Mouse (Mus musculus) ZHBTc4 (cell line): ENCODE measurements around the gene Dcaf7.
A peak's percentile ranks its signal among the peaks of the same experiment; 100 is the strongest.
"Not testable (repeated sequence)": the region's sequence is repeated elsewhere in the genome, so short reads cannot be mapped to it uniquely, and the experiment has no call there.

Experiments
- DNase-seq: peaks from one replicate; pipeline ENCODE4 v3.0.0-alpha.2; 2011; ENCODE audit warnings: low read depth, low spot score

Gene Dcaf7

DNA sequence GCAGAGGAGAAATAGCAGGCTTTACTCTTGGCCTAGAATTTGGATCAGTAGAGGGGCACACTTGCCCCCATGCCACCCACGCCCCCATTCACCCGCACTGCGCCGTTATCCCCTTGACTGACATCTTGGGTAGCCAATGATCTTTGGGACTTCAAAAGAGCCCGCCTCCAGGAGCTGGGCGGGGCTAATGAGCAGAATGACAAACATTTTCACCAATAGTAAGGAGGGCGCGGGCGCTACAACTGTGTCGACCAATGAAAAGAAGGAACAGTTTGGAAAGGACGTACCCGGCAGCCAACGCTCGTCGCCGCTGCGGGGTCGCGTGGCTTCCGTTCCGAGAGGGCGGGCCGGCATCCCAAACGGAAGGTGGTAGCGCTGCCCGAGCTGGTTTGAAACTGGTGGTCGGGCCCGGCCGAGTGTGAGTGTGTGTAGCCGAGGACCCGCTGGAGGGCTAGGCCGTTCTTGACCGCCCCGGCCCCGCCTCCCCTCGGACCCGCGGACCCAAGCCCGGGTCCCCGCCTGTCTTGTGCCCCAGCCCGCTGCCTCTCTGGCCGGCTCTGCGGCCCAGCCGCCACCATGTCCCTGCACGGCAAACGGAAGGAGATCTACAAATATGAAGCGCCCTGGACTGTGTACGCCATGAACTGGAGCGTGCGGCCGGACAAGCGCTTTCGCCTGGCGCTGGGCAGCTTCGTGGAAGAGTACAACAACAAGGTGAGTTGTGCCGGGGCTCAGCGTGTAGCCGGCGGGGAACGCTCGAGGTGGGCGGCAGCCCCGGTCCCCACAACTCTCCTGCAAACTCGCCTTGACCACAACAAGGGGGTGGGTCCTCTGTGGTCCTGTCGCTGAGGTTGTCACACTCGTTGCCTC, at the start of gene Dcaf7:
Gene Dcaf7 (plus strand): TSS at position 325 of the 870 bp plus-strand sequence.
- DNase-seq: peak; percentile 99

DNA sequence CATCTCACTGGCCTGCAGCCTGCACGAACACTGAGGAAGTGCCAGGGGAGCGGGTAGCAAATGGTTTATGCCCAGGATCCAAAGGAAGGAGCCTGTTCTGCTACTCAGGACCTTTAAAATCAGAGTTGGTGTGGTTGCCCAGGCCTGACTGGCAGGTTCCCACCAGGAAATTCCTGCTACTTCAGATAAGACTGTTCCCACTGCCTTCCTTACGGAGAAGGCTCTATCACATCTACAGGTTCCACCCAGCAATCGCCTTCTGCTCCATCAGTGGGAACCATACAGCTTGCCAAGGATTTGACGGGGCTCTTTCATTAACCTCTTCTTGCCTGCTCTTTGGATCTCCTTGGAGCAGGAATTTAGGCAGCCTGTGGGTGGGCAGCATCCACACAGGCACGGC, 49.2 kb upstream of the Dcaf7 start:
- DNase-seq: no peak

GRCm38 (mm10) chr11:105989446-105989845, 47.2 kb upstream of the Dcaf7 start:
- no peak for DNase-seq

GRCm38 (mm10) chr11:105990231-105990630, 46.4 kb upstream of the Dcaf7 start:
- no peak for DNase-seq

DNA sequence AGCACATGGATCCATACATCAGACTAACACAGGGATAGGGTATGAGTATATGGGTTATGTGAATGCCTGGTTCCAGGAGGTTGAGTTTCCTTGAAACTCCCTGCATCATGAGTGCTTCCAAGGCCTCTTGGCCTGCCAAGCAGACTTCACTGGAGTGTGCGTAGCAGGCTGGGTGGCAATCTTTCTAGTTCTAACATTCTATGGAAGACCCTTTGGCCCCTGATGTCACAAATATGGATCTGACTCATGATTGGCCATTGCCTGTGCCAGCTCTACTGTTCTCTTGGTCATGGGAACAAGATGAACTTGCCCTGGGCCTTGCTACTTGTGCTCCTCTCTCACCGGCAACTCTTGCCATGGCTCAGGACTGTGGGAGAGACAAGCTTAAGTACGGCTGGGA, 42.3 kb upstream of the Dcaf7 start, which contains the start of gene Ace3:
Gene Ace3 (plus strand): TSS at position 301 of the 400 bp plus-strand sequence.
- no peak for DNase-seq

- no peak for DNase-seq
Observed at GRCm38 (mm10) chr11:106000062-106000461, 36.6 kb upstream of the Dcaf7 start.

GRCm38 (mm10) chr11:106001718-106002117, 35.0 kb upstream of the Dcaf7 start:
- peak; percentile 55 for DNase-seq

- DNase-seq: no peak
Observed at GRCm38 (mm10) chr11:106004576-106004975, 32.1 kb upstream of the Dcaf7 start.

DNA sequence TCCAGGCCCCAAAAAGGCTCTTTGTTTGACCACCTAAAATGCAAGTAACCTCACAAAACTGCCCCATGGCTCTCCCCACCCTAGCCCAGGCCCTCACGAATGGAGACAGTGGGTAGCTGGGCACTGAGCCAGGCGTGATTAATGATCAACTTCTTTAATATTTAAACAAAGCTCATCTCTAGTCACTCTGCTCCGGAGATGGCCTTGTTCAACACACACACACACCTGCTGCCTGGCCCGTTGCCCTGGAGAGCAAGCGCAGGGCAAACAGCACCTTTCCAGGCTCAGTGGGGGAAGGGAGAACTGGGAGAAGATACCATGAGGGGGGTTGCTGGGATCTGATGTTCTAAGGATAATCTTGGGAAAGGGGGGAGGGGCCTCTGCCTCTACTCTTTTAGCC, 30.7 kb upstream of the Dcaf7 start:
- DNase-seq: no peak

- DNase-seq: peak; percentile 86
Observed at GRCm38 (mm10) chr11:106007821-106008220, 28.9 kb upstream of the Dcaf7 start, which contains the start of gene Kcnh6. Kcnh6 (plus strand) TSS chr11:106008124.

DNA sequence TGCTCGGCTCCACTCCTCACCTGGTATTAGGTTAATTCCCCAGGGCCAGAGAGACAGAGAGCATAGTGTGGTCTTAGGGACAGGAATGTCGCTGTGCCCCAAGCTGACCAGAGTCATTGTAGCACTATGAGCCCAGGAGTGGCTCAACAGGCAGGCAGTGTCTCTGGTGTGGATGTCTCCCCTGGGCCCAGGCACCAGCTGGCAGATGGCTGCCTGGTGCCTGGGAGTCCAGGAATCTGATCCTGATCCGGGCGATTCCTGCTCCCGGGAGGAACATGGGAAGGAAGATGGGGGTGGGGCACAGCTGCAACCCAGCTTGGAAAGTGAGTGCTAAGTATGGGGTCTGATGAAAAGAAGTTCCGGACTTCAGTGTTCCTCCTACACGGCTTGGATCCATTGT, 24.0 kb upstream of the Dcaf7 start:
- DNase-seq: no peak

GRCm38 (mm10) chr11:106013556-106014225, 23.0 kb upstream of the Dcaf7 start:
- DNase-seq: no peak

DNA sequence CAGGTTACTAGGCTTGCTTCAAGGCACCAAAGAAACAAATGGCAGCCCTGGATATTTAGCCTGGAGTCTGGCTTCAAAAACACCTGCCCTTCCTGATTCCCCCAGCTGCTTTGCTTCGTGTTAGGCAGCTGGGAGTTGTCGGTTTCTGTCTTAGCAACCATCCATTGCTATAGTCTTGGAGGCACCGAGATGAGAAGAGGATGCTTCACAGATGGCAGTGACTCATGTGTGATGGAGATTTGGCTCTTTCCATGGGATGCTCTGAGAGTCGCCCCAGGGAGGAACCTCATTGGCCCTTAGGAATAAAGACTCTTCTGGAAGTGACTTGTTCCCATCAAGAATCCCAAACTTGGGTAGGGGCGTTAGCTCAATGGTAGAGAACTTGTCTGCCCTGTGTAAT, 20.2 kb upstream of the Dcaf7 start:
- no peak for DNase-seq

DNA sequence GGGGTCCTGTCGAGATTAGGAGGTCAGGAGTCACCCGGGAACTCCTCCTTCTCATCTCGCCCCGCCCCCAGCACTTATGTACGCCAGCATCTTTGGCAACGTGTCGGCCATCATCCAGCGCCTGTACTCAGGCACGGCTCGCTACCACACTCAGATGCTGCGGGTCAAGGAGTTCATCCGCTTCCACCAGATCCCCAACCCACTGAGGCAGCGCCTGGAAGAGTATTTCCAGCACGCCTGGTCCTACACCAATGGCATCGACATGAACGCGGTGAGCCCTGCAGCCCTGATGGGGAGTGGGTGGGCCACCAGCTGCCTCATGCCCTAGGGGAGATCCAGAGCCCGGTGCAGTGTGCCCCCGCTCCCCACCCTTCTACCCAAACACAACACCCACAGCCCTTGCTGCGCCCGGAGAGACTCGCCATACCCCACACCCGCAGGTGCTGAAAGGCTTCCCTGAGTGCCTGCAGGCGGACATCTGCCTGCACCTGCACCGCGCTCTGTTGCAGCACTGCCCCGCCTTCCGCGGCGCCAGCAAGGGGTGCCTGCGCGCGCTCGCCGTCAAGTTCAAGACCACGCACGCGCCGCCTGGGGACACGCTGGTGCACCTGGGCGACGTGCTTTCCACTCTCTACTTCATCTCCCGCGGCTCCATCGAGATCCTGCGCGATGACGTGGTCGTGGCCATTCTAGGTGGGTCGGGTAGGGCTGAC, 16.5 kb upstream of the Dcaf7 start:
- peak; percentile 83 for DNase-seq

GRCm38 (mm10) chr11:106025774-106026173, 10.9 kb upstream of the Dcaf7 start:
- no peak for DNase-seq

GRCm38 (mm10) chr11:106026465-106027151, 10.1 kb upstream of the Dcaf7 start:
- DNase-seq: peak; percentile 64

- no peak for DNase-seq
Observed at GRCm38 (mm10) chr11:106027607-106028006, 9.1 kb upstream of the Dcaf7 start.

DNA sequence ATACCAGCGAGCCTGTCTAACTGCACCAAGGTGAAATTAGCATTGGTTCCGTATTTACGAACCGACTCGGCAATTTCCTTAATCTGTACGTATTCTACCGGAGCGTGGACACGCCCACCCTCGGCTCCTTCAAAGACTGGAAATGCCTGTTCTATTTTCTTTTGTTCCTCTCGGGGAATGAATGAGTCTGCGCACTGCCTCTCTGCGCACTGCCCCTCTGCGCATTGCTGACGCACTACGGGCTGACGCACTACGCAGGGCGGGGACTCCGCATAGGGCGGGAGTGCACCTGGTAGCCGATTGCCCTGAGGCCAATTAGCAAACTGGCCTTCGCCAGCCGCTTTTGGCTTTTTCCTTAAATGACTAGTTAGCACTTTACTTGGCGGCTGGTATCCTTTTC, 4.6 kb upstream of the Dcaf7 start:
- not testable (repeated sequence) for DNase-seq

- no peak for DNase-seq
Observed at GRCm38 (mm10) chr11:106033491-106033919, 3.2 kb upstream of the Dcaf7 start.

- DNase-seq: no peak
Observed at GRCm38 (mm10) chr11:106034986-106035385, 1.7 kb upstream of the Dcaf7 start.

DNA sequence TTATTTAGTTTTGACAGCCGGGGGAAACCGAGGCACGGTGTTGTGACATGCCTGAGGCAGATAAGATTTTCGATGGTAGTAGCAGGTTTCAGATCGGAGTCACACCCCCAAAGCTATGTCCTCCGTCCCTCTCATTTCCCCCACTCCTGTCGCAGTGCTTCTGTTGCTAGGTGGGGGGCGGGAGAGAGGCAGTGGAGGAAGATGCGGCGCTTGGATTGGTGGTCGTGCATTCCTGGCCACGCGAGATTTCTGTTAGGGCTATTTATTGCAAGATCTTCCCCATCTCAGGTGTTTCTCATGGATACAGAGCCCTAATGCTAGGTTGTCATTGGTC, 713 bp downstream of the Dcaf7 start:
- peak; percentile 90 for DNase-seq

DNA sequence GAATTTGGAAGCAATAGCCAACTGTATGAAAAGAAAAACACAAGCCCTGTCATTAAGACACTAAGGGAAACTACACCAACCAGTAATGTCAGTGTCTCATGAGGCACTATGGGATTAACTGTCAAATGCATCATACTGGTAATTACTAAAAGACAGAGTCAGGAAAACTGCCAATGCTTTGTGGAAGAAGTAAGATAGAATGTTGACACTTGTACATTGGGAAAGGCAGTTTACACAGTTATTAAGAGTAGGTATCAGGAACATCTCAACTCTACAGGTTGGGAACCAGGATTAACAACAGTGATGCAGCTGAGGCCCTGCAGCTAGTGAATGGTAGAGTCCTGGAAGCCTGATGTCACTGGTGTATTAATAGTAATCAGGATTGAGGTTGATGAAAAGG, 7.7 kb downstream of the Dcaf7 start:
- DNase-seq: no peak
